Mouse (Mus musculus): ENCODE results near the gene Creg1.
"Not testable (repeated sequence)": the region's sequence is repeated elsewhere in the genome, so short reads cannot be mapped to it uniquely, and the experiment has no call there.

Creg1 gene

DNA sequence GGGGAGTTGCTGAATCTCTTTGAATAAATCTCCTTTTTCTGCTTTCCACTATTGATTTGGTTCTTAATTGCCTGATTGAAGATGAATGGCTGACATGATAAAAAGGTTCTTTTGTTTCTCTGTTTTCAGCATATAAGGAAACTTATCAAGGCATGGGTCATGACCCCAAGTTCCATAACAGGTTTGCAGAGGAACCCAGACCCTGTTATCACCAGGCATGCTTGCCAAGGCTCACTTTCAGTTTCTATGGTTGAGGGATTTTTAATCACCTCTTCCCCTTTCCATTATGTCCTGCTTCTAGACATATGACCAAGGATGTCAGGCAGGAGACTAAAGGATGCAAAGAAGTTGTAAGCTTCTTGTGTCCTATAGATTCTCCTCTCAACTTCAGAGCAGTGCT lies 12.4 kb upstream of the Creg1 start:
- no peak for DNase-seq (ENCODE audit: low spot score in 2 of 2)

GRCm38 (mm10) chr1:165751838-165752237 lies 11.7 kb upstream of the Creg1 start:
- DNase-seq (ENCODE audit: low spot score in 2 of 2): no peak

GRCm38 (mm10) chr1:165754205-165754604 lies 9.3 kb upstream of the Creg1 start:
- no peak for DNase-seq (ENCODE audit: low spot score in 2 of 2)

- no peak for DNase-seq (ENCODE audit: low spot score in 2 of 2)
These were observed 8.4 kb upstream of the Creg1 start for GRCm38 (mm10) chr1:165755194-165755593.

DNA sequence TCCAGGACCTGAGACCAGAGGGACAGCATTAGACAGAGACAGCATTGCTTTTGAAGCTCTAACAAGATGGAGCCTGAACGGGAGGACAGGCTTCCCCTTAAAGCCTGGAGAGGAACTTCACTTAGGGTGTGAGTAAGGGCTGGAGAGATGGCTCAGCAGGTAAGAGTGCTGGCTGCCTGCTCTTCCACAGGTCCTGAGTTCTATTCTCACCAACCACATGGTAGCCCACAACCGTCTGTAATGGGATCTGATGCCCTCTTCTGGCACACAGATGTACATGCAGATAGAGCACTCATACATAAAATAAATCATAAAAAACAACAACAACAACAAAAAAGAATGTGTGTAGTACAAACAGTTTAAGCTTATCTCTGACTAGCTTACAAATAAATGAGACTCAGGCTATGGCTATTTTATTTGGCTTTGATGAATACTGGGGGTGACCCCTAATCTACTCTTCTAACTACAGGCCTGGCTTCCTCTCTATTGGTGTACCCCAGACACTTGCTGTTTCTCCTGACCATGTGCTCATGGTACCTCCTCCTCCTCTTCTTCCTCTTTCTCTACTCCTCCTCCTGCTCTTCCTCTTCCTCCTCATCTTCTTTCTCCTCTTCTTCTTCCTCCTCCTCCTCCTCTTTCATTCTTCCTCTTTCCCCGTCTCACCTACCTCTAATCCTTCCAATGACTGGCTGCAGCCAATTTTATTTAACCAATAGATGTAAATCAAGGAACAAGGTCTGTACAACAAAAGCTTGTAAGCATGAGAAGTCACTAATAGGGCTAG lies 1.8 kb upstream of the Creg1 start:
- DNase-seq (ENCODE audit: low spot score in 2 of 2): no peak

DNA sequence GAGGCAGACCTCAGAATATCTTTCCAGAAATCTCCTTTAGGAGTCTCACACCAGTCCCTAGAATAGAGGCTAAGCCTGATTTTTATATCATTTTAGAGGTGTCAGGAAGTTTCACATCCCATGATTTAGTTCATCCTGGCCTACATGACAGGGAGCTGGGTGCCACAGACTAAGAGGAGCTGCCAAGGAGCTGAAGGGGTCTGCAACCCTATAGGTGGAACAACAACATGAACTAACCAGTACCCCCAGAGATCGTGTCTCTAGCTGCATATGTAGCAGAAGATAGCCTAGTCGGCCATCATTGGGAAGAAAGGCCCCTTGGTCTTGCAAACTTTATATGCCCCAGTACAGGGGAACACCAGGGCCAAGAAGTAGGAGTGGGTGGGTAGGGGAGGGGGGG lies 1.0 kb upstream of the Creg1 start:
- DNase-seq (ENCODE audit: low spot score in 2 of 2): not testable (repeated sequence)

- DNase-seq (ENCODE audit: low spot score in 2 of 2): no peak
These were observed 472 bp upstream of the Creg1 start for GRCm38 (mm10) chr1:165762914-165763634.

DNA sequence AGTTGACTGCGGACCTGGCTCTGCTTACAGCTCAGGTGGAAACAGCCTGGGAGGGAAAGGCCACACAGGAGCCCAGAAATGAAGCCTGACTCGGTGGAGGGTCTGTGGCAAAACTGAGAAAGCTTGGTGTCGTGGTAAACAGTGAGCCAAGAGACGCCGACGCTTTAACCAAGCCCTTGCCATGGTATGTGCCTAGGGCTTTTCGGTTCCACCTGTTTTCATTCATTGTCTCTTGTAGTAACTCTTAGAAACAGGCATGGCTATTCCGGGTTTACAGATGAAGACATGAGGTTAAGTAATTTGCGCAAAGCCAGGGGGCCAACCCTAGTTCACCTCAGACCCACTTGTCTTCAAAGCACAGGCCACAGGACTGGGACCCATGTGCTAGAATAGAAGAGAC lies 1.0 kb downstream of the Creg1 start:
- no peak for DNase-seq (ENCODE audit: low spot score in 2 of 2)

DNA sequence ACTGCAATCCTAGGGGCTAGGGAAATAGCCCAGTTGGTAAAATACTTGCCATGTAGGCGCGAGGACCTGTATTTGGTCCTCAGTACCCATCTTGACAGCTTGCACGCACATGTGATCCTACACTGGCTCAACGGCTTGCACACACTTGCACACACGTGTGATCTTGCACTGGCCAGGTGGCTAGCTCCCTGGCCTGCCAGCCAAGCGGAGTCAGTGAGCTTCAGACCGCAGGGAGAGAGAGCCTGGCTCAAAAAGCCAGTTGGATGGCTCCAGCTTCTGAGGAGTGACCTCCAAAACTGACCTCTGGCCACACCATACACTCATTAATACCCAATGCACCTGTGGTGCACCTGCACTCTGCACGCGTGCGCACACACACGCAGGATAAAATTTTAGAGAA lies 1.5 kb downstream of the Creg1 start:
- no peak for DNase-seq (ENCODE audit: low spot score in 2 of 2)

DNA sequence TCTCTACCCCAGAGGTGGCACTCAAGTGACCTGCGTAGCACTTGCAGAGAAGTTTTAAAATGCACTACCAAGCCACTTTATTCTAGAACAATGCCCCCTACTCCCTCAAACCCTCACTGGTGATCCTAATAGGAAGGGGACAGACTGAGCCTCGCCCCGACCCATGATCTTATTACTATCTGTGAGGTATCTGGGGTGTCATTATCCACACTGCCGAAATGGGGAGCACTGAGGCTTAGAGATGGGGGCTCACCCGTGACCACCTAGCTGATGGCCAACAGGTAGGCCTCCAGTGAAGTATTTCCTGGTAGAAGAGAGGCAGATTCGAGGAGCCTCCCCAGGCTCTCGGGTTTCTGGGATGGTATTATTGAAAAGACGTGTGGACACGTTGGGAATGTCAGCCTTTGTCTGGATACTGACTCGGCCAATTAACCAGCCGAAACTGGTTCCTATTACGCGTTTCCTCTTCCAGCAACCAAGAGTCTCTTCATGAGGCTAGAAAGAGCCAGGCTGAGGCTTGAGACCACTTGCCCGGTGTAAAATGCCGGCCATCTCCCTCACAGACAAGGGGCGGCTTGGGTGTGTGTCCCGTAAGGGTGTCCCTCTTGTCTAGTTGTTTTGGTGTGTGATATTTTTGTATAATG lies 2.2 kb downstream of the Creg1 start:
- DNase-seq (ENCODE audit: low spot score in 2 of 2): no peak

- DNase-seq (ENCODE audit: low spot score in 2 of 2): no peak
These were observed 2.8 kb downstream of the Creg1 start for GRCm38 (mm10) chr1:165766295-165766890.

DNA sequence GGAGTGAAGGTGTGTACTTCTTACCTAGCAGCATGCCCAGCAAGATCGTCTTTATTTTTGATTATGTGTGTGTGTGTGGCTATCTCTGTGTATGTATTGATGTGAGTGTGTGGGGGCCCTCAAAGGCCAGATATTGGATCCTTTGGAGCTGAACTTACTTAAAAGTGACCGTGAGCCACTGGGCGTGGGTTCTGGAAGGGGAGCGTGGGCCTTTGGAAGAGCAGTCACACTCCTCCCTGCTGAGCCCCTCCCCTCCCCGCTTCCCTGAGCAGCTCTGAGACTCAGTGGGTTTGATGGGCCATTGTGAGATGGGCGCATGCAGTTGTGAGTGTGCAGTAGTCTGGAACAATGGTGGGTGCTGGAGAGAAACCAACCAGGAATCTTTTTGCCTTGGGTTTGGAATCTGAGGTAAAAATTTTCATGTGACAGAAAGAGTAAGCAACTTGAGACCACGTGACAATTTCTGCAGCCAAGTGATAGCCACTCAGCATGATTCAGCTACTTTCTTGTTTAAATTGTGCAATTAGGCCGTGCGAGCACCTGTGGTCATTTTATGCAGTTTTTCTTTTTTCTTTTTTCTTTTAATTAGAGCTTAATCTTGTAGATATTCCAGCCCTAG lies 5.5 kb downstream of the Creg1 start:
- DNase-seq (ENCODE audit: low spot score in 2 of 2): no peak

DNA sequence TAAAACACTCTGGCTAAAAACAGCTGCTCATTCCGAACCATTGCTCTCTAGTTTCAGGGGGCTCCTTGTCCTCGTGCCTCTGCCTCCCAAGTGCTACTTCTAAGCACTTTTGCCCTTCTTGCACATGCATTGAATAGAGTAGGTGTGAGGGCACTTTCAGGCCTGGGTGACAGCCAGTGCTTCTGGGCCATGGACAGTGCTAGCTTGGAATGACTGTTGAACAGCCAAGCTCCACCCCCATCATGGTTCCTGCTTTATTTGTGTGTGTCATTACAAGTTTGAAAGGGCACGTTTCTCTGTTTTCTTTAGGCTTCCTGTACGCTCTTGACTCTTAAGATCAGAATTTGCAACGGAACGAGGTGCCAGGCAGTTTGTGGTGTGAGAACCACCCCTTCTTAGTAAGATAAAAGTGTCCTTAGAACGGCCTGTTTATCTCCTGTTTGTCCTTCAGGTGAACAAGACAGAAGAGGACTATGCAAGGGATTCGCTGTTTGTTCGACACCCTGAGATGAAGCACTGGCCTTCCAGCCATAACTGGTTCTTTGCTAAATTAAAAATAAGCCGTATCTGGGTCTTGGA lies 6.7 kb downstream of the Creg1 start:
- no peak for DNase-seq (ENCODE audit: low spot score in 2 of 2)

- DNase-seq (ENCODE audit: low spot score in 2 of 2): peak; percentile 66 to 82
These were observed 7.9 kb downstream of the Creg1 start for GRCm38 (mm10) chr1:165771491-165771897.

GRCm38 (mm10) chr1:165771998-165772397 lies 8.5 kb downstream of the Creg1 start:
- no peak for DNase-seq (ENCODE audit: low spot score in 2 of 2)

DNA sequence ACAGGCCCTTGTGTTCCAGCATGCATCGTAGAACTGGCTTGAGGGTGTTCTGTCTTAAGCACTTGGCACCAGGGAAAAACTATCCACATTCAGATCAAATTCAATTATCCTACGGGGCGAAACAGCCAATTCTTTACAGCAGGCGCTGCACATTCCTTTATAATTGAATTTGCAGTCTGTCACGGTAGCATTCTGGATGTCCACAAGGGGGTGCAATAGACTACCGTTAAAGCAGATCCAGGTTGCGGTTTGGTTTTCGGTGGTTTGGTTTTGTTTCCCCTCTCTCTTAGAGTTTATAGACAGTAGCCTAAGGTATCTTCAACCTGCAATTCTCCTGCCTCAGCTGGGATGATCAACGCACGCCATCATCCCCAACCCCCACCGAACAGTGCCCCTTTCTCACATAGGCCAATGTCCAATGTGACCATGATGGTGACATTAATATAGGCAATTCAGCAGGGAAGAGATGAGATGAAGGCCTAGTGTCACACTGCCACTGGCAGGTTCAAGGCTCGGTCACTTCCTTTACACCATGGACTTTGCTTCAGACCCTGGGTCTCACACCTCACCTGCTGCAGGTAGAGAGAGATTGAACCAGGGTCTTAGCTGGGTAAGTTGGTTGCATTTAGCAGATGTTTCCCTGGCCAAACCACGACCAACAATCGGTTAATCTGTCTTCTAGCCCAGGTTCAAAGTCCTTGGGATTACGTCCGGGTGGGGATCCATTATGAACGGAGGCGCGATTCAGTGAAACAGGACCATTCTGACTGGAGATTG lies 12.2 kb downstream of the Creg1 start:
- DNase-seq (ENCODE audit: low spot score in 2 of 2): no peak

- no peak for DNase-seq (ENCODE audit: low spot score in 2 of 2)
These were observed 16.5 kb downstream of the Creg1 start for GRCm38 (mm10) chr1:165779954-165780585.

DNA sequence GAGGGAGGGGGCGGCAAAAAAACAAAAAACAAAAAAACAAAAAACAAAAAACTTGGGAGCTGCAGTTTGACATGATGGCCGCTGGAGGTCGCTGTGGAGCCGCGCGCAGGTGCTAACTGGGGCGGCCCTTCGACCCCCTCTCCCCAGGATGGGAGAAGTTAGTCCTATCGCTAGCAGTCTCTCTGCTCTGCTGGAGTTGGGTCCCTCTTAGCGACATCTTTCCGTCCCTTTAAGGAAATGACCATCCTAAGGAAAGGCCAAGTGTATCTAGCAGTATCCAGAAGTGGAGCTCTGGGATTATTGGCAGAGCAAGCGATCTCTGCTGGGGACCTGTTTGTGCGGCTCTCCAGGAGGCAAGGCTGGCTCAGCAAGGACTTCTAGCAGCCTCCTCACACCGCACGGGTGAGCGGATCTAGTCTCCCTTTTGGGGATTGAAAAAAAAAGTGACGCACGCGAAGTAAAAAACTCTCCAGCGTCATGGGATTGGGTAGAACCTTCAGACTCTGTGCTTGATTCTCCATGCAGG lies 17.1 kb downstream of the Creg1 start:
- DNase-seq (ENCODE audit: low spot score in 2 of 2): peak; percentile 39 to 52

GRCm38 (mm10) chr1:165781426-165781825 lies 17.9 kb downstream of the Creg1 start:
- DNase-seq (ENCODE audit: low spot score in 2 of 2): no peak

GRCm38 (mm10) chr1:165781911-165782310 lies 18.4 kb downstream of the Creg1 start:
- DNase-seq (ENCODE audit: low spot score in 2 of 2): no peak
